Mouse (Mus musculus) skeletal muscle tissue, adult 2 months (tissue): ENCODE results near the gene Plet1.

Experiments
- DNase-seq: peaks from one replicate; pipeline ENCODE4 v3.0.0-alpha.2; 2012; ENCODE audit warnings: low read depth, low spot score

Plet1 gene

DNA sequence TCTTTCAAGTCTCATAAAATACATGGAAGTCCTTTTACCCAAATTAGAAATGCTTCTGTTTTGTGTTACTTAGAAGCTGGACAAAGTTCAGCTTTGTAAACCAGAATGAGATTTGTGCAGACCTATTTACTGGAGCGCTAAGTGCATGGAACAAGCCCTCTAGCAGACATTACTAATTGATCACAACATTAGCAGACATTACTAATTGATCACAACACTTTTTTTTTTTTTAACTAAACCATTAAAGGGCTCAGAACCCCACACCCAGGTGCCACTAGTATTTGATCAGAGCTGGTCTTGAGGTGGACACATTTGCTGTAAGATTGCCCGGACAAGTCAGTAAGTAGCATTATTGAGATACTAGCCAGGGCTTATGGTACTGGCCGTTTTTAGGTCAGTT lies 39.5 kb downstream of the Plet1 start:
- DNase-seq = no peak

DNA sequence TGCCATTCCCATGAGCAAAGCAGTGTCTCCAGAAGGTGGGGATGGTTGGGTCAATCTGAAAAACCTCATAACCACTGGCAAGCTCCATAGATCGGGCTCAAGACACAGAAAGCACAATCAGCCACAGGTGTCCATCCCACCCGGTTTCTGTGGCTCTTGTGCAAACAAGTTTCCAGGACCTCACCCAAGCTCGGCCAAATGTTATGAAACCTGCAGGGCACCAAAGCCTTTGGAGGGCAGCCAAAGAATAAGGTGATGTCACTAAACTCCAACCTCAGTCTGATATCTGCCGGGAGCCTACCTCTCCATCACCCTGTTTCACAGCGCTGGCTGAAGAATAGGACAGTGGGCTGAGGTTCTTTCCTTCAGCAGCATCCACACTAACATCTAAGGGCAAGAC lies 41.6 kb downstream of the Plet1 start:
- DNase-seq = no peak

DNA sequence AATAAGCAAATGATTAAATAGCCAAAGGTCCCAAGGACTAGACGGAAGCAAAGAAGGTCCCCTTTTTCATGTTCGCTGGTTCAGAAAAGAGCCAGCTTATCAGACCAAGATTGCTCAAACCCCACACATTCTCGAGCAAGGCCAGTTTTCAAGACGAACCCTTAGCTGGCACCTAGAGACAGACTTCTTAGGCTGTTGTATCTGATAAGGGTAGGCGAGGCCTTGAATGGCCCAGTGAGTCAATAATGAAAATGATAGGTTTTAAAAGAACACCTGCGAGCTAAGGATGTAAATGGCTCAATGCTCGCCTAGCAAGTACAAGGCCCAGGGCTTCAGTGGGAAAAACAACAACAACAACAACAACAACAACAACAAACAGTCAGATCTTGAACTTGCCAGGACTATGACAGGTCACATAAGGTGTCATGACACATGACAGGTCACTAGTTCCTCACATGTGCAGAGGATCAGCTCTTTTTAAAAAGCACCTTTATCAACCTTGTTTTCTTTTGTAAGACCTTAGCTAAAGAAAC lies 42.3 kb downstream of the Plet1 start:
- no peak for DNase-seq

DNA sequence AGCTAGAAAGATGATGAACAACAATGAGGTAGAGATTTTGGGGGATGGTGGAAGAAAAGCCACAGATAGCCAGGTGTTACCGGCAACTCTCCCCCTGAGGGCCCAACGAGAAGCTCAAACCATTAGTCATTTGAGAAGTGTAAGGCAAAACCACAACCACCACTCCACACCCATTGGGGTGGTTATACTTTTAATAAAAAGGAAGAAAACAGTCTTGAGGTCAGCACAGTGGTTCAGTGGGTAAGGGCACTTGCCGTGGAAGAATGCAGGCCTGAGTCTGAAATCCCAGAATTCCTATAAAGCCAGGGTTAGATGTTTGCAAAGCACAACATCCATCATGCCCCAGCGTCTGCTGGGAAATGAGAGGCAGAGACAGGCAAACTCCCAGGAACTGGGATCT lies 43.0 kb downstream of the Plet1 start:
- no peak for DNase-seq

DNA sequence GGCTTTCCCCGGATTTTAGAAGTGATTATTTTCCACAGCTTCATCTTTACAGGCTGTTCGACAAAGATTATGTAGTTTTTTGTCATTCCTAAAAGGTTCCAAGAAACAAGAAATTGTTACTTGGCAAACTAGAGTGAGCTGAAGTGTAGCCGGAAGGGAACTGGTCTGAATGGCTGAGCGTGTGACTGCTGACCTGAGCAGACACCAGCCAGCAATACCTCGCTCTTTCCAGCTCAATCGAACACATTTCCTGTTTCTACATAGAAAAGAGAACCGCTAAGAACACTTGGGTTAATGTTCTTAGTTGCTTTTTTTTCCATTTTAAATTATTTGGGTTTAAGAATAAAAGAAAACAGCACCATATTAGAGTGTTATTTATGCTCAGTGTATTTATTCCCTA lies 45.8 kb downstream of the Plet1 start:
- no peak for DNase-seq

DNA sequence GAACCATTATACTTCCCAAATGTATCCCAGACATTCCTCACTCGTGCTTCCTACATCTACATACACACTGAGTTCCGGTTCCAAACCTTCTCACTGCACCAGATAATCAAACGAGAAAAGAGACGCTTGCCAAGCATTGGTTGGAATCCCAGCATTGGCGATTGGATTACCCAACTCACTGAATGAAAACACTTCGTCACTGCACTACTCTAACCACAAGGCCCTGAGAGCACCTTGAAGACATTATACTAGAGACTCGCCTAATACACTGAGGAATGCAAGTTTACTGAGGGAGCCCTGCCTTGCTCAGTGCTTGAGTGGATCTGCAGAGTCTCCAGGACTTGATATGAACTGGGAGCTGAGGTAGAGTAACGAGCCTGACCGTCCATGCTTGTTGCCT lies 48.1 kb downstream of the Plet1 start:
- DNase-seq = no peak

DNA sequence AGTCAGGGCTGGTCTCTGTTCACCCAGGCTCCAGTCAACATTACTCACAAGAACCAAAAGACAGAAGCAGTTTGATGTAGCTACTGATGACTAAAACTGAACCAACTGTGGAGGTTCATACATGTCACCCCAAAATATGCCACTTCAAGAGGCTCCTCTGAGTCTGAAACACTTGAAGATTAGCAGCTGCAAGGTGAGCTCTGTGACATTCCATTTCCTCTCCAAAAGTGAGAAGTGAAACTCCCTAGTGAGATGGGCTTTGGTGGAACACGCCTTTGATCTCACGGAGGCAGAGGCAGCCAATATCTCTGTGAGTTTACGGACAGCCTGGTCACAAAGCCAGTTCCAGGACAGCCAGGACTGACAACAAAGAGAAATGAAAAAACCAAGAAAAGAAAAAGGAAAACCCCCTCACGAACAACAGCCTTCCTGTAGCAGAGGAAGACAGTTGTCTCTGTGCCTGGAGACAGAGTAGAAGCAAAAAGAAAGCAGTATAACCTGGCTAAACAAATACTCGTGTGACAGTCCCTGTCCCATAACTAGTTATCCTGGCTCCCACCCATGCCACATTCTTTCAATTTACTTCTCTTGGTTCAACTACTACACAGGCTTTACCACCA lies 53.6 kb downstream of the Plet1 start:
- DNase-seq = no peak

DNA sequence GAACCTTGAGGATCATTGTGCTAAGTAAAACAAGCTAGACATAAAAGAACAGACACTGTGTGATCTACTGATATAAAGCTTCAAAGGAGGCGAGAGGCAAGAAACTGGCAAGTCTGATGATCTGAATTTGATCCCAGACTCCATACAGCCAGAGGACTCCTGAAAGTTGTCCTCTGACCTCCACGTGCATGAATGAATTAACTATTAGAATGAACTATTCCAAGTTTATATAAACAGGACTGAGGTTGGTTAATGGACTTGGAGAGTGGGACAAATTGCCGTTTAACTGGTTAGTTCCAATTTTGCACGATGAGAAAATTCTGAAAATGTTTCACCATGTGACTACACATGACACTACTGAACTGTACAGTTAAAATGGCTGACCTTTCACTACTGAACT lies 54.6 kb downstream of the Plet1 start:
- no peak for DNase-seq

DNA sequence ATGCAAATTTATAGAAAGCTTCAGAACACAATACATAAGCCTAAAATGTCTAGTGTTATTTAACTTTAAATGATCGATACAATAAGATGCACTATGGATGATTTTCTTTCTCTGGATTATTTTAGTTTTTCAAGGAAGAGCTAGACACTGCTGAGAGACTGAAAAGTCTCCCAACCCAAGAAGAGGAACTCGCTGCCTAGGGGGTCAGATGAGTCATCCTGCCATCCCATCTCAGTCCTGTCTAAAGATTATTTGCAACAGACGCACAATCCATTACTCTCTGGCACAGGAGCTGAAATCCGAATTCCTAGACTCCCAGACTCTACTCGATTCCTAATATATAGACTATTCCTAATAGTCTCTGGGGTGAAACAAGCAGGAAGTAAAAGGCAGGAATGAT lies 57.9 kb downstream of the Plet1 start:
- DNase-seq = no peak

DNA sequence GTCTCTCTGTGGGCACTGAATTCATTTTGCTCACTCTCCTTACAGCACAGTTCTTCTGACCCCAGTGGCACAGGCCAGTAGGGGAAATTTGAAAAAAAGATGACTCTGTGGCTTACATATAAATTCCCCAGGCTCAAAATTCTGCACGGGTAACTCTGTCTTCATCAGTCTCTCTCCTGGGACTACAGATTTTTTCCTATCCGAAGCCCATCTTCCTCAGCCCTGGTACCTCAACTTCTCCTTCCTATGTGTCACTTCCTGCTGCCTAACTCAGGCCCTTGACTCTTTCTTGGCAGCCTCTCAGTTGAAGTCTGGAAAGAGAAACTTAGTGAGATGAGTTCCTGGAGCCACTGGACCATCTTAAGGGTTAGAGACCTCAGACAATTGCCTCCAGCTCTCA lies 59.2 kb downstream of the Plet1 start:
- DNase-seq = no peak

DNA sequence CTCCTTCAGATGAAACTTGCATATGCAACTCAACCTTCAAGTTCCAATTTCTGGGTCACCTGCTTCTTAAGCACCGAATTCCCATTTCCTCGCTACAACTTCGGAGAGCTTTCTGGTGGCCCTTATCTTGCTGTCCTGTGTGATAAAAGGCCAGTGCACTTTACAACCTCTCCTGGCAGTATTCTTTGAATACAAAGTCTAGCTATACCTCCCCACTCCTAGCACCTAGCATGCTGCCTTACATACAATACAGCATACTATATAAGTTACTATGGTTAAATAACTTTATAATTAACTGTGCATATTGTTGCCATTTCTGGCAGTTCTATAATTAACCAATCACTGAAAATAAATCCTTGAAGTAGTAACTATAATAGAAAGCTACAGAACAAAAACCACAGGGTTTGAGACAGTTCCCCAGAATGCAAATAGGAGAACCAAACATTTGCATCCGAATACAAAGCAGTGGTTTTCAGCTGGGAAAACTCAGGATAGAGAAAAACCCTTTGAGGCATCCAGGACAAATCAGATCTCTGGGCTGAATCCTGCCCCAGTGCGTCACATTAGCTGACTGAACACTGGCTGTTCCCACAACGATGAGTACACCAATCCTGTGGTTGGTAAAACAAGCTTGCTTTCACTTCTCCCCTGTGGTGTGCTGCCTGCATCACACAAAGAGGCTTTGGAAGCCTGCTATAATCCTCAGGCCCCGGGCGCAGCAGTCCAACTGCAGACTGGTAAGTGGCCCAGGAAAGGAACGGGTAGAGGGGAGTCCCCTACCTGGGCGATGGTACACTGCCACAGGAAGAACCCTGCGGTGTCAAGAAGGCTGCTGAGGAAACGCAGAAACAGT lies 60.1 kb downstream of the Plet1 start, which contains the start of gene Il18:
Gene Il18, plus strand, starts transcription at position 587 of the 853 bp plus-strand sequence.
- peak; percentile 43 for DNase-seq

DNA sequence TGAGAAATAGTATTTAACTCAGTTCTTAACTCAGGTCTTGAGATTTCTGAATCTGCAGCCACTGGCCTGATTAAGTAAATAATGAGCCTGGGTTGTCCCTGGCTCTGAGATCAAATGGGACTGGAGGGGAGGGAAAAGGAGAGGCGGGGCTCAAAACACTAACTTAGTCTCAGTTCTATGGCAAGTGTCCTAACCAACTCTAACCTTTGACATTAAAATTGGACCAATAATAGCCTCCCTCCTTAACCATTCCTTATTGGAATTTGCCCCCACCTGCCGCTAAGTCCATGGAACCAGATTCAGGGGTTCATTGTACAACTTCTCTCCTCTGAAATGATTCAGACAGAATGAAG lies 60.7 kb downstream of the Plet1 start, which contains the start of gene Bco2:
Gene Bco2, minus strand, starts transcription at position 88 of the 353 bp plus-strand sequence.
- DNase-seq = no peak
